Mouse (Mus musculus): Measurements from ENCODE around the gene Cd2.

Gene Cd2

DNA sequence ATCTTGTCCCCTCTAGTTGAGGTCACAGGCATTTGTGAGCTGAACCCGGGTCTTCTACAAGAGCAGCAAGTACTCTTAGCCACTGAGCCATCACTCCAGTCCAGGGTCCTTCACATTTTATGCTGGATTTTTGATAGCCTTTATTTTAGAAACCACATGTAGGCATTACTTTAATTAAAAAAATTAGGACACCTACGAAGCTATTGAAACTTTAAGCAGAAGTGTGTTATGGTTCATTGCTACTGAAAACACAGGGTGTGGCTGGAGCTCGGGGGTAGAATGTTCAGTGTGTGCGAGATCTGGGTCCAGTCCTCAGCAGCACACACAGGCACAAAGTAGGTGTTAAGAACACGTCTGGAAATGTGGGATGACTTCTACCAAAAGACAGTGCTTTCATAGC is 59.7 kb downstream of the Cd2 start:
- no peak for DNase-seq

All from kidney, adult 11 months (tissue).